8 mouse cellular contexts compared by ENCODE assay signal in the genomic region with DNA sequence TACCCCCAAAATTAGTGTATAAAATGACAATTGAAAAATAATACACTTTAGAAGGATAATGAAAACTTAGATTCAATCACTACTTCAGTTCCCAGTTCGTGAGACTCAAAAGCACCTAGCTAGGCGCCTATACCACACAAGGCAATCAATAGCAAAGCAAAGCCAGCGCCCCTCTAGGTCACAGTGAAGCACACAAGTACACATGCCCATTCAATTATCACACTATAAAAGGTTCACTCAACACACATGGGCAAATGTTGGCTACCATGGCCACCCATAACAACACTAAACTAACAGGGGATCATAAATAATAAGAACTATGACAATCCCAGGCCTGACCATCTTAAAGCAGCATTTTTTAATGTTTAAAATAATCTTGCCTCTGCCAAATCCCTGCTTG. TPM values are rescaled to one million over a fixed set of nuclear protein-coding genes. Genes with fewer than 3 reads are reported as not detected.
DNase-seq lines count a peak whose midpoint lies in the region; ATAC-seq and TF ChIP-seq lines count a peak whose summit lies in the region.

No protein-coding gene starts in this region.

- no peaks in the 10 kb centered on the region for H3K36me3 ChIP-seq in heart, embryonic 15.5 days
- H3K36me3 ChIP-seq in hindbrain, embryonic 16.5 days (ENCODE audit: control insufficient read depth, insufficient read depth, low read length) = no peaks in the 10 kb centered on the region
- no peaks in the 10 kb centered on the region for H3K36me3 ChIP-seq in midbrain, embryonic 13.5 days

- ATAC-seq in heart, embryonic 15.5 days (replicated peaks; ENCODE audit: insufficient number of reproducible peaks, insufficient read depth, low FRiP score, low read depth) = no peak
- no peak for ATAC-seq in hindbrain, embryonic 16.5 days
- no peak for ATAC-seq in midbrain, embryonic 13.5 days

- H3K9ac ChIP-seq in heart, embryonic 15.5 days = no peak overlapping the region
- H3K9ac ChIP-seq in hindbrain, embryonic 16.5 days (ENCODE audit: low read depth, low read length) = no peak overlapping the region
- H3K9ac ChIP-seq in midbrain, embryonic 13.5 days (replicated peaks) = peak overlapping the region; percentile 95

- DNase-seq in heart, adult 18-20 months = no peak
- peak; percentile 34 for DNase-seq in brain, embryonic 14.5 days (ENCODE audit: low read depth)
- DNase-seq in left cerebral cortex, postnatal 4 days = no peak
- DNase-seq in frontal cortex, adult 2 months (ENCODE audit: extremely low spot score in 1 of 2, low spot score in 1 of 2) = no peak
- DNase-seq in cerebellum, adult 9-10 months = no peak

- H3K4me2 ChIP-seq in heart, embryonic 15.5 days = peak overlapping the region; percentile 62
- peak overlapping the region; percentile 60 for H3K4me2 ChIP-seq in hindbrain, embryonic 16.5 days (ENCODE audit: low read length)
- H3K4me2 ChIP-seq in midbrain, embryonic 13.5 days (replicated peaks) = peak overlapping the region; percentile 64

- no peaks in the 10 kb centered on the region for H3K9me3 ChIP-seq in heart, embryonic 15.5 days (replicated peaks)
- no peaks in the 10 kb centered on the region for H3K9me3 ChIP-seq in hindbrain, embryonic 16.5 days (ENCODE audit: control insufficient read depth, low read length)
- no peaks in the 10 kb centered on the region for H3K9me3 ChIP-seq in midbrain, embryonic 13.5 days

- intact Hi-C loops in left cerebral cortex, postnatal 4 days (cut with DNase I) = loop anchor here (10.0 kb wide), 2 partner anchors 103 to 307 kb away; no protein-coding TSS in a partner anchor

- peaks cover 42% of the 10 kb centered on the region for H3K4me1 ChIP-seq in heart, embryonic 15.5 days (replicated peaks)
- peaks cover 23% of the 10 kb centered on the region for H3K4me1 ChIP-seq in hindbrain, embryonic 16.5 days (ENCODE audit: control insufficient read depth, insufficient read depth, low read depth, low read length)
- peaks cover 34% of the 10 kb centered on the region for H3K4me1 ChIP-seq in midbrain, embryonic 13.5 days (replicated peaks)

- H3K4me3 ChIP-seq in heart, embryonic 15.5 days = peak overlapping the region; percentile 96
- peak overlapping the region; percentile 98 for H3K4me3 ChIP-seq in hindbrain, embryonic 16.5 days (ENCODE audit: low read length)
- H3K4me3 ChIP-seq in midbrain, embryonic 13.5 days (replicated peaks) = peak overlapping the region; percentile 93

- no peak for TF ChIP-seq POLR2A in brain, embryonic 14.5 days (IDR thresholded peaks at IDR 0.05; ENCODE audit: borderline replicate concordance, extremely low read depth, insufficient read depth, insufficient read length, poor library complexity, severe bottlenecking)

- no peak overlapping the region for H3K27ac ChIP-seq in heart, embryonic 15.5 days
- no peak overlapping the region for H3K27ac ChIP-seq in hindbrain, embryonic 16.5 days (ENCODE audit: low read depth, low read length)
- H3K27ac ChIP-seq in midbrain, embryonic 13.5 days = no peak overlapping the region

- TF ChIP-seq CTCF in brain, embryonic 14.5 days (IDR thresholded peaks at IDR 0.05; ENCODE audit: borderline replicate concordance, extremely low read depth, insufficient read depth, insufficient read length) = peak; percentile 13; the same call in 1 of the 2 replicates

- no peaks in the 10 kb centered on the region for H3K27me3 ChIP-seq in heart, embryonic 15.5 days
- no peaks in the 10 kb centered on the region for H3K27me3 ChIP-seq in hindbrain, embryonic 16.5 days (replicated peaks; ENCODE audit: control insufficient read depth, insufficient read depth, low read length)
- no peaks in the 10 kb centered on the region for H3K27me3 ChIP-seq in midbrain, embryonic 13.5 days

- 45% methylated on average over 3 of the region's 3 CpGs for WGBS in heart, embryonic 15.5 days
- WGBS in hindbrain, embryonic 16.5 days = 27% methylated on average over 3 of the region's 3 CpGs
- 31% methylated on average over 3 of the region's 3 CpGs for WGBS in midbrain, embryonic 13.5 days

RNA-seq across cellular contexts. Expression of a gene that starts 5.8 kb away (rescaled TPM):
- polyA plus RNA-seq in heart, embryonic 15.5 days (2015; fragmentation: Nextera tagmentation; extraction: Ambion mirVana) = 6.2 and 8.6 TPM in 2 replicates
- 10 to 100 TPM; 24.2 to 29.6 TPM for total RNA-seq in heart, adult 18-20 months (2021)
- 28.5 and 48.1 TPM in 2 replicates for polyA plus RNA-seq in brain, embryonic 14.5 days (2012; rRNA removed)
- 10.0 and 12.9 TPM in 2 replicates for polyA plus RNA-seq in hindbrain, embryonic 16.5 days (2015; fragmentation: Nextera tagmentation; extraction: Ambion mirVana)
- 12.6 and 13.2 TPM in 2 replicates for polyA plus RNA-seq in midbrain, embryonic 13.5 days (2015; fragmentation: Nextera tagmentation; extraction: Ambion mirVana)
- 10 to 100 TPM; 79.6 to 82.0 TPM for total RNA-seq in left cerebral cortex, postnatal 4 days (2021)
- 42.4 and 44.8 TPM in 2 replicates for polyA plus RNA-seq in frontal cortex, adult 2 months (2012; rRNA removed)
